Mouse (Mus musculus) CH12.LX (cell line): ENCODE measurements around the gene Ptbp3. TPM values are rescaled to one million over a fixed set of nuclear protein-coding genes. Genes with fewer than 3 reads are reported as not detected.

Experiments used
- DNase-seq: peaks from one replicate; pipeline ENCODE4 v3.0.0-alpha.2; 2013; ENCODE audit errors: extremely low read depth
- H3K27ac ChIP-seq: 2 replicates; pipeline ENCODE4 v1.5.1; 2012; ENCODE audit warnings: low read depth, mild to moderate bottlenecking, control low read depth, moderate library complexity; ENCODE audit not compliant: insufficient read depth
- H3K27me3 ChIP-seq: replicated peaks from 2 replicates; pipeline ENCODE3; 2012; ENCODE audit warnings: inconsistent platforms
- H3K36me3 ChIP-seq, 2 experiments: replicated peaks in 1 of 2; 2 replicates each; pipeline versions ENCODE3 to v1.6.1; 2012; ENCODE audit warnings: inconsistent platforms in 1 of 2, low read length in 1 of 2, mild to moderate bottlenecking in 1 of 2, mixed read lengths in 1 of 2, moderate library complexity in 1 of 2; ENCODE audit not compliant: control insufficient read depth in 1 of 2, insufficient read depth in 1 of 2
- H3K4me1 ChIP-seq, 2 experiments: 2 replicates each; pipeline ENCODE4 v1.6.1; 2012; ENCODE audit warnings: inconsistent platforms in 1 of 2, moderate library complexity in 1 of 2; ENCODE audit not compliant: insufficient read depth in 2 of 2, control insufficient read depth in 1 of 2
- H3K4me2 ChIP-seq: 2 replicates; pipeline ENCODE4 v1.6.1; 2012; ENCODE audit warnings: low read depth, mild to moderate bottlenecking, control low read depth; ENCODE audit not compliant: poor library complexity, insufficient read depth, severe bottlenecking
- H3K4me3 ChIP-seq, 3 experiments: fragments of 150-350 bp in 1 of 3; sonication (generic) in 1 of 3; replicated peaks in 1 of 3; 2 replicates each; pipeline versions ENCODE3 to v1.5.1; 2011 to 2012; ENCODE audit warnings: low read depth in 2 of 3, low read length in 2 of 3, mild to moderate bottlenecking in 2 of 3, moderate library complexity in 2 of 3, control low read depth in 1 of 3, improper control_type of control experiment in 1 of 3, inconsistent platforms in 1 of 3, mixed read lengths in 1 of 3; ENCODE audit not compliant: poor library complexity in 1 of 3
- H3K79me2 ChIP-seq: replicated peaks from 2 replicates; pipeline ENCODE4 v1.6.1; 2012; ENCODE audit warnings: mild to moderate bottlenecking, moderate library complexity; ENCODE audit not compliant: control insufficient read depth, poor library complexity, insufficient read depth, severe bottlenecking; ENCODE audit errors: extremely low read depth
- H3K9ac ChIP-seq: 2 replicates; pipeline ENCODE4 v1.6.1; 2012; ENCODE audit warnings: low read depth, mild to moderate bottlenecking, control low read depth, moderate library complexity; ENCODE audit not compliant: insufficient read depth
- H3K9me3 ChIP-seq: replicated peaks from 2 replicates; pipeline ENCODE3; 2012; ENCODE audit warnings: low read length, inconsistent platforms, mixed read lengths
- BHLHE40 ChIP-seq: IDR thresholded peaks from 2 replicates; pipeline ENCODE4 v1.6.1; 2011; ENCODE audit warnings: mild to moderate bottlenecking, low read depth, low read length, improper control_type of control experiment
- CHD1 ChIP-seq: IDR thresholded peaks from 2 replicates; pipeline ENCODE4 v1.6.1; 2012; ENCODE audit warnings: low read depth, low read length, improper control_type of control experiment, inconsistent platforms
- CTCF ChIP-seq, 2 experiments: IDR thresholded peaks in 1 of 2; conservative IDR thresholded peaks in 1 of 2; 2 replicates each; pipeline ENCODE4 v1.5.1; 2011 to 2012; ENCODE audit warnings: low read depth in 2 of 2, low read length in 2 of 2, improper control_type of control experiment in 1 of 2, inconsistent platforms in 1 of 2, mild to moderate bottlenecking in 1 of 2, moderate library complexity in 1 of 2
- E2F4 ChIP-seq: IDR thresholded peaks from 2 replicates; pipeline ENCODE4 v1.6.1; 2011; ENCODE audit warnings: low read depth, low read length, improper control_type of control experiment; ENCODE audit not compliant: insufficient replicate concordance
- ELF1 ChIP-seq: IDR thresholded peaks from 2 replicates; pipeline ENCODE4 v1.6.1; 2014; ENCODE audit warnings: low read depth, mild to moderate bottlenecking, inconsistent platforms, low read length, improper control_type of control experiment
- EP300 ChIP-seq: IDR thresholded peaks from 2 replicates; pipeline ENCODE4 v1.6.1; 2011; ENCODE audit warnings: low read length, improper control_type of control experiment
- ETS1 ChIP-seq: conservative IDR thresholded peaks from 2 replicates; pipeline ENCODE4 v1.6.1; 2012; ENCODE audit warnings: low read depth, mild to moderate bottlenecking, inconsistent platforms, low read length, improper control_type of control experiment, moderate library complexity
- GABPA ChIP-seq: IDR thresholded peaks from 2 replicates; pipeline ENCODE4 v1.6.1; 2012; ENCODE audit warnings: low read depth, low read length, improper control_type of control experiment, inconsistent platforms; ENCODE audit not compliant: insufficient replicate concordance
- HCFC1 ChIP-seq: IDR thresholded peaks from 2 replicates; pipeline ENCODE4 v1.6.1; 2012; ENCODE audit warnings: low read depth, mild to moderate bottlenecking, inconsistent platforms, low read length, improper control_type of control experiment
- IRF4 ChIP-seq: IDR thresholded peaks from 2 replicates; pipeline ENCODE4 v1.6.1; 2014; ENCODE audit warnings: low read depth, mild to moderate bottlenecking, inconsistent platforms, low read length, improper control_type of control experiment
- JUN ChIP-seq: IDR thresholded peaks from 2 replicates; pipeline ENCODE4 v1.6.1; 2011; ENCODE audit warnings: low read depth, mild to moderate bottlenecking, low read length, improper control_type of control experiment, moderate library complexity; ENCODE audit not compliant: insufficient read depth
- KAT2A ChIP-seq: IDR thresholded peaks from 2 replicates; pipeline ENCODE4 v1.6.1; 2012; ENCODE audit warnings: low read length, improper control_type of control experiment, inconsistent platforms; ENCODE audit not compliant: insufficient replicate concordance
- MXI1 ChIP-seq: IDR thresholded peaks from 2 replicates; pipeline ENCODE4 v1.6.1; 2011; ENCODE audit warnings: mild to moderate bottlenecking, low read depth, low read length, improper control_type of control experiment
- MYC ChIP-seq: IDR thresholded peaks from 2 replicates; pipeline ENCODE4 v1.6.1; 2011; ENCODE audit warnings: low read depth, mild to moderate bottlenecking, improper control_type of control experiment, low read length
- NELFE ChIP-seq: IDR thresholded peaks from 2 replicates; pipeline ENCODE4 v1.6.1; 2011; ENCODE audit warnings: low read depth, low read length, improper control_type of control experiment
- NRF1 ChIP-seq: IDR thresholded peaks from 2 replicates; pipeline ENCODE4 v1.6.1; 2014; ENCODE audit warnings: low read depth, mild to moderate bottlenecking, inconsistent platforms, low read length, improper control_type of control experiment, moderate library complexity
- PAX5 ChIP-seq: IDR thresholded peaks from 2 replicates; pipeline ENCODE4 v1.6.1; 2012; ENCODE audit warnings: low read length, inconsistent platforms, mixed read lengths
- POLR2AphosphoS2 ChIP-seq: IDR thresholded peaks from 2 replicates; pipeline ENCODE4 v1.6.1; 2011; ENCODE audit warnings: low read depth, low read length, improper control_type of control experiment
- SIN3A ChIP-seq: IDR thresholded peaks from 2 replicates; pipeline ENCODE4 v1.6.1; 2012; ENCODE audit warnings: low read length, improper control_type of control experiment, inconsistent platforms
- SMC3 ChIP-seq: IDR thresholded peaks from 2 replicates; pipeline ENCODE4 v1.6.1; 2011; ENCODE audit warnings: low read depth, low read length, improper control_type of control experiment
- TBP ChIP-seq: conservative IDR thresholded peaks from 2 replicates; pipeline ENCODE4 v1.6.1; 2011; ENCODE audit warnings: low read depth, low read length, improper control_type of control experiment
- TCF12 ChIP-seq: IDR thresholded peaks from 2 replicates; pipeline ENCODE4 v1.6.1; 2014; ENCODE audit warnings: low read depth, mild to moderate bottlenecking, inconsistent platforms, low read length, improper control_type of control experiment
- UBTF ChIP-seq: IDR thresholded peaks from 2 replicates; pipeline ENCODE4 v1.6.1; 2012; ENCODE audit warnings: low read depth, mild to moderate bottlenecking, inconsistent platforms, low read length, improper control_type of control experiment, moderate library complexity
- USF2 ChIP-seq: conservative IDR thresholded peaks from 2 replicates; pipeline ENCODE4 v1.6.1; 2011; ENCODE audit warnings: low read depth, low read length, improper control_type of control experiment
- ZNF384 ChIP-seq: IDR thresholded peaks from 2 replicates; pipeline ENCODE4 v1.6.1; 2012; ENCODE audit warnings: low read depth, low read length, improper control_type of control experiment, inconsistent platforms
- dilution Hi-C: fragments of 300-500 bp; cut with MboI; formaldehyde crosslinking; loops from 2 replicates; pipeline ENCODE4 v1.14.3; 2020; ENCODE audit warnings: low sequenced_read_pairs; ENCODE audit not compliant: extremely low pct_unique_long_range_greater_than_20kb, extremely low pct_ligation_motif_present
- in situ Hi-C: fragments of 300-500 bp; cut with MboI; formaldehyde crosslinking; loops from 3 replicates; pipeline ENCODE4 v1.14.3; 2019; ENCODE audit warnings: low sequenced_read_pairs, low pct_ligation_motif_present, low pct_unique_long_range_greater_than_20kb, mixed read lengths
- polyA plus RNA-seq: library from polyadenylated mRNA; unstranded; fragments of >175 nt; gene quantifications from 2 replicates; pipeline ENCODE4 v1.2.1, GENCODE M21; 2012; ENCODE audit warnings: low read depth; ENCODE audit not compliant: insufficient read length
- total RNA-seq, 2 experiments: library from RNA; depleted of rRNA; stranded (reverse); fragments of 300-350 nt in 1 of 2; fragments of >200 nt in 1 of 2; gene quantifications; 2 replicates each; pipeline ENCODE4 v1.2.3; 2012 to 2014

The Ptbp3 gene
- total and polyA plus RNA-seq, 3 experiments: 45.2 to 81.4 (median 48.1) TPM

DNA sequence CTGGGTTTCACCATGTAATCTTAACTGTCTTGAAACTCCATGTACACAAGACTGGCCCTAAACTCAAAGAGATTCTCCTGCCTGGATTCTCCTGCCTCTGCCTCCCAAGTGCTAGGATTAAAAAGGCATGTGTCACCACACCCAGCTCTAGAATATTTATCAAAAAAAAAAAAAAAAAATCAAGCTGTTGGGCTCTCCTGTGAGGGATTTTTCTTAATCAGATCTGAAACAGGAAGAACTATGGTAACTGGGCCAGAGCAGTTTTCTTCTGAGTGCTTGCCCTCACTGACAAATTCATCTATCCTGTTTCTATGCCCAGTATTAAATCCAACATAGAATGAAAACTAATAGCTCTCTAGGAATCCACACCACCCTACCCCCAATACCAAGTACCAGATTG, 13.5 kb downstream of the Ptbp3 start:
- peaks cover 0 to 7% of the 10 kb centered on the region in 2 experiments for H3K36me3 ChIP-seq
- no peak for DNase-seq
- H3K9ac ChIP-seq: no peak overlapping the region
- dilution Hi-C loops (no loop called here), in situ Hi-C loops (no loop called here)
- H3K27ac ChIP-seq: no peak overlapping the region
- no peak for TF ChIP-seq ELF1
- no peak for TF ChIP-seq UBTF
- no peak for TF ChIP-seq TBP
- TF ChIP-seq SIN3A: no peak
- no peak for TF ChIP-seq HCFC1
- TF ChIP-seq JUN: no peak
- no peak for TF ChIP-seq POLR2AphosphoS2
- no peak for TF ChIP-seq SMC3
- TF ChIP-seq MYC: no peak
- no peak for TF ChIP-seq CHD1
- no peak for TF ChIP-seq EP300
- no peak for TF ChIP-seq USF2
- no peak for TF ChIP-seq GABPA
- no peak for TF ChIP-seq CTCF (conservative IDR thresholded peaks at IDR 0.05 in 1 of 2, IDR thresholded peaks at IDR 0.05 in 1 of 2; ENCODE audit: low read depth in 2 of 2, low read length in 2 of 2)
- TF ChIP-seq IRF4: no peak
- TF ChIP-seq PAX5: no peak
- no peak for TF ChIP-seq NRF1
- no peak for TF ChIP-seq BHLHE40
- no peak overlapping the region for H3K4me2 ChIP-seq
- no peaks in the 10 kb centered on the region for H3K9me3 ChIP-seq
- no peaks in the 10 kb centered on the region for H3K27me3 ChIP-seq
- H3K79me2 ChIP-seq: peaks cover 18% of the 10 kb centered on the region
- H3K4me3 ChIP-seq: no peak overlapping the region
- peaks cover 0 to 21% of the 10 kb centered on the region in 2 experiments; a peak in 2 of 4 replicates for H3K4me1 ChIP-seq

DNA sequence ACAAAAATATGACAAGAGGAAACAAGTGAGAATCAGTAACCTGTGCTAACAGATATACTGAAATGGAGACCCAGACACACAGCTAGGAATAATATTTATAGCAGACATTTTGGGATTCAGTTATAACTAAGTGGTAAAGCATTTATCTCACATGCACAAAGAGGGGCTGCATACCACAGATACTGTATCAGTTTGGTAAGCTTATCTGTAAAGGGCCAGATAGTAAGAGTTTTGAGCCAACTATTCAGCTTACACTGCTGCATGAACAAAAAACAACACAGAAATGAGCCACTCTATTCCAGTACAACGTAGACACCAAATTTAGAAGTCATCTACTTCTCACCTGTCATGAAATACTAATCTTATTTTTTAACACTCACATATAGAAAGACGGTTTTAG, 15.9 kb downstream of the Ptbp3 start:
- no peak overlapping the region for H3K27ac ChIP-seq

More for the DNA sequence above, 15.9 kb downstream of the Ptbp3 start:
- no peak overlapping the region for H3K9ac ChIP-seq
- no peak overlapping the region for H3K4me3 ChIP-seq
- DNase-seq: no peak
- peaks cover 11% of the 10 kb centered on the region; the same call in 1 of the 2 replicates for H3K79me2 ChIP-seq
- H3K36me3 ChIP-seq: peaks cover 0 to 7% of the 10 kb centered on the region in 2 experiments
- H3K4me2 ChIP-seq: no peak overlapping the region
- H3K27me3 ChIP-seq: no peaks in the 10 kb centered on the region
- H3K9me3 ChIP-seq: no peaks in the 10 kb centered on the region
- TF ChIP-seq E2F4 (no peak), JUN (no peak), TBP (no peak), MXI1 (no peak), KAT2A (no peak), NELFE (no peak), ZNF384 (no peak), TCF12 (no peak), ETS1 (no peak), NRF1 (no peak)
- TF ChIP-seq, all 38 proteins: peak for 0
- in situ Hi-C loops (no loop called here), dilution Hi-C loops (no loop called here)
- H3K4me1 ChIP-seq: peaks cover 0 to 21% of the 10 kb centered on the region in 2 experiments; a peak in 2 of 4 replicates
